Mouse (Mus musculus) C2C12 (cell line): Measurements from ENCODE around the gene Clec10a. TPM values are rescaled to one million over a fixed set of nuclear protein-coding genes. Genes with fewer than 3 reads are reported as not detected.
A peak's percentile ranks its signal among the peaks of the same experiment; 100 is the strongest.

Experiments used
- H3K27me3 ChIP-seq: one replicate; pipeline ENCODE4 v1.6.1; 2011; ENCODE audit not compliant: control insufficient read depth, insufficient read depth, insufficient read length
- H3K36me3 ChIP-seq: one replicate; pipeline ENCODE4 v1.6.1; 2011; ENCODE audit not compliant: control insufficient read depth, insufficient read depth
- H3K4me3 ChIP-seq: one replicate; pipeline ENCODE4 v1.5.1; 2011; ENCODE audit warnings: mild to moderate bottlenecking, control low read depth; ENCODE audit not compliant: poor library complexity, insufficient read depth, severe bottlenecking
- H3K79me2 ChIP-seq: one replicate; pipeline ENCODE4 v1.6.1; 2011; ENCODE audit not compliant: control insufficient read depth, insufficient read depth
- H3K79me3 ChIP-seq: one replicate; pipeline ENCODE4 v1.6.1; 2011; ENCODE audit warnings: low read depth, control low read depth
- H3ac ChIP-seq: one replicate; pipeline ENCODE3; 2011; ENCODE audit warnings: low read depth; ENCODE audit not compliant: control insufficient read depth, insufficient read length
- CEBPB ChIP-seq: IDR thresholded peaks from one replicate; pipeline ENCODE4 v1.6.1; 2011; ENCODE audit warnings: low read depth, mild to moderate bottlenecking, control low read depth, moderate library complexity
- CTCF ChIP-seq: IDR thresholded peaks from one replicate; pipeline ENCODE4 v1.5.1; 2011; ENCODE audit not compliant: control insufficient read depth, insufficient read depth, insufficient read length
- FOSL1 ChIP-seq: IDR thresholded peaks from one replicate; pipeline ENCODE4 v1.8.0; 2011; ENCODE audit warnings: mild to moderate bottlenecking, low read length; ENCODE audit not compliant: poor library complexity, insufficient read depth, severe bottlenecking
- MAX ChIP-seq: IDR thresholded peaks from one replicate; pipeline ENCODE4 v1.6.1; 2011; ENCODE audit warnings: mild to moderate bottlenecking, control low read depth
- MYOD1 ChIP-seq: IDR thresholded peaks from one replicate; pipeline ENCODE4 v1.6.1; 2011; ENCODE audit warnings: low read depth; ENCODE audit not compliant: control insufficient read depth, insufficient read length
- MYOG ChIP-seq: IDR thresholded peaks from one replicate; pipeline ENCODE4 v1.6.1; 2011; ENCODE audit not compliant: control insufficient read depth, insufficient read length; ENCODE audit errors: extremely low read depth
- USF1 ChIP-seq: IDR thresholded peaks from one replicate; pipeline ENCODE4 v1.6.1; 2011; ENCODE audit warnings: low read depth, mild to moderate bottlenecking, control low read depth, moderate library complexity
- polyA plus RNA-seq: library from polyadenylated mRNA; unstranded; fragments of >200 nt; fragmentation: generic; extraction: Trizol; gene quantifications from one replicate; pipeline ENCODE4 v1.2.1, GENCODE M21; 2012; ENCODE audit warnings: missing spikeins

The Clec10a gene
- polyA plus RNA-seq, 1 experiment, result 0.20 TPM

GRCm38 (mm10) chr11:70212423-70212822, 56.4 kb downstream of the Clec10a start, which contains the start of gene Slc16a11:
Gene Slc16a11, plus strand, starts transcription at chr11:70212752.
- Histone ChIP-seq H3K79me2 (peaks cover 42% of the 10 kb centered on the region), H3K79me3 (peaks cover 15% of the 10 kb centered on the region), H3K27me3 (no peaks in the 10 kb centered on the region), H3K36me3 (peaks cover 17% of the 10 kb centered on the region), H3K4me3 (peak within 1 kb of the TSS; percentile 59), H3ac (peak within 1 kb of the TSS; percentile 36)
- TF ChIP-seq CTCF (no peak), CEBPB (no peak), MAX (no peak), USF1 (no peak), MYOG (no peak), MYOD1 (no peak)

GRCm38 (mm10) chr11:70212896-70213295, 56.9 kb downstream of the Clec10a start:
- Histone ChIP-seq H3K27me3 (no peaks in the 10 kb centered on the region), H3K79me3 (peaks cover 17% of the 10 kb centered on the region), H3K79me2 (peaks cover 47% of the 10 kb centered on the region), H3K36me3 (peaks cover 21% of the 10 kb centered on the region), H3K4me3 (no peak overlapping the region), H3ac (peak overlapping the region; percentile 36)
- peak; percentile 34 for TF ChIP-seq MAX
- no peak for TF ChIP-seq MYOD1

GRCm38 (mm10) chr11:70213736-70214135, 57.7 kb downstream of the Clec10a start:
- H3K4me3 ChIP-seq, result peak overlapping the region; percentile 59
- peaks cover 56% of the 10 kb centered on the region for H3K79me2 ChIP-seq
- no peak for TF ChIP-seq MYOG
- no peak for TF ChIP-seq CTCF
- no peak for TF ChIP-seq MYOD1
- no peak for TF ChIP-seq USF1
- peaks cover 20% of the 10 kb centered on the region for H3K79me3 ChIP-seq
- peaks cover 30% of the 10 kb centered on the region for H3K36me3 ChIP-seq
- peak overlapping the region; percentile 84 for H3ac ChIP-seq
- no peaks in the 10 kb centered on the region for H3K27me3 ChIP-seq

- H3K27me3 ChIP-seq, result no peaks in the 10 kb centered on the region
- H3K4me3 ChIP-seq, result peak overlapping the region; percentile 59
- TF ChIP-seq CTCF (no peak), MAX (peak; percentile 33)
- peak overlapping the region; percentile 84 for H3ac ChIP-seq
- peaks cover 61% of the 10 kb centered on the region for H3K79me2 ChIP-seq
- peaks cover 30% of the 10 kb centered on the region for H3K36me3 ChIP-seq
- peaks cover 20% of the 10 kb centered on the region for H3K79me3 ChIP-seq
Observed at GRCm38 (mm10) chr11:70214191-70214855, 58.3 kb downstream of the Clec10a start.

- H3K36me3 ChIP-seq, result peaks cover 30% of the 10 kb centered on the region
- H3K27me3 ChIP-seq, result no peaks in the 10 kb centered on the region
- TF ChIP-seq FOSL1 (no peak), USF1 (no peak), CTCF (no peak), MYOG (no peak), MAX (no peak), CEBPB (no peak), MYOD1 (no peak)
- H3K79me3 ChIP-seq, result peaks cover 20% of the 10 kb centered on the region
- H3ac ChIP-seq, result peak overlapping the region; percentile 75
- peak overlapping the region; percentile 59 for H3K4me3 ChIP-seq
- peaks cover 67% of the 10 kb centered on the region for H3K79me2 ChIP-seq
Observed at GRCm38 (mm10) chr11:70214856-70215209, 58.8 kb downstream of the Clec10a start.

GRCm38 (mm10) chr11:70215301-70215700, 59.3 kb downstream of the Clec10a start:
- Histone ChIP-seq H3K79me2 (peaks cover 71% of the 10 kb centered on the region), H3K4me3 (peak overlapping the region; percentile 59), H3ac (peak overlapping the region; percentile 75), H3K79me3 (peaks cover 20% of the 10 kb centered on the region), H3K36me3 (peaks cover 30% of the 10 kb centered on the region), H3K27me3 (no peaks in the 10 kb centered on the region)
- TF ChIP-seq MYOD1 (no peak), MAX (peak; percentile 30), USF1 (no peak)
